Mouse (Mus musculus): Measurements from ENCODE around the gene Ncr1. TPM values are rescaled to one million over a fixed set of nuclear protein-coding genes. Genes with fewer than 3 reads are reported as not detected.
"Not testable (repeated sequence)": the region's sequence is repeated elsewhere in the genome, so short reads cannot be mapped to it uniquely, and the experiment has no call there.

Ncr1 gene
- polyA plus RNA-seq (2015; fragmentation: Nextera tagmentation; extraction: Ambion mirVana): 0.08 TPM in 1 of 2 replicates, not detected in the other

GRCm38 (mm10) chr7:4337509-4337908 is at the start of gene Ncr1:
Gene Ncr1, plus strand, starts transcription at chr7:4337724.
- H3K27ac ChIP-seq (replicated peaks): no peak within 1 kb of the TSS
- H3K27me3 ChIP-seq (ENCODE audit: control insufficient read depth, insufficient read depth, low read length): no peaks in the 10 kb centered on the region
- H3K4me1 ChIP-seq (replicated peaks; ENCODE audit: control insufficient read depth, insufficient read depth): no peaks in the 10 kb centered on the region
- H3K4me2 ChIP-seq (replicated peaks; ENCODE audit: low read depth): no peak within 1 kb of the TSS
- H3K9me3 ChIP-seq (ENCODE audit: control insufficient read depth, low read length): no peaks in the 10 kb centered on the region
- no peak for TF ChIP-seq CTCF (IDR thresholded peaks at IDR 0.05; ENCODE audit: low read depth)
- no peak for TF ChIP-seq EP300 (optimal IDR thresholded peaks at IDR 0.05)
- no peaks in the 10 kb centered on the region for H3K36me3 ChIP-seq (ENCODE audit: control insufficient read depth, insufficient read depth, low read length)
- H3K9ac ChIP-seq (ENCODE audit: low read length): no peak within 1 kb of the TSS
- H3K4me3 ChIP-seq (ENCODE audit: low read depth, low read length): no peak within 1 kb of the TSS
- ATAC-seq (ENCODE audit: low FRiP score, low TSS enrichment): no peak
- DNase-seq (ENCODE audit: low spot score): no peak

GRCm38 (mm10) chr7:4292638-4293037 is 44.9 kb upstream of the Ncr1 start:
- 73% methylated on average over 5 of the region's 5 CpGs for WGBS
- ATAC-seq (ENCODE audit: low FRiP score, low TSS enrichment): no peak
- Histone ChIP-seq H3K27ac (replicated peaks) (no peak overlapping the region), H3K4me2 (replicated peaks; ENCODE audit: low read depth) (no peak overlapping the region), H3K4me1 (replicated peaks; ENCODE audit: control insufficient read depth, insufficient read depth) (no peaks in the 10 kb centered on the region), H3K36me3 (ENCODE audit: control insufficient read depth, insufficient read depth, low read length) (no peaks in the 10 kb centered on the region), H3K9me3 (ENCODE audit: control insufficient read depth, low read length) (no peaks in the 10 kb centered on the region), H3K27me3 (ENCODE audit: control insufficient read depth, insufficient read depth, low read length) (no peaks in the 10 kb centered on the region), H3K4me3 (ENCODE audit: low read depth, low read length) (no peak overlapping the region), H3K9ac (ENCODE audit: low read length) (no peak overlapping the region)
- TF ChIP-seq CTCF (IDR thresholded peaks at IDR 0.05; ENCODE audit: low read depth): no peak
- no peak for DNase-seq (ENCODE audit: low spot score)

GRCm38 (mm10) chr7:4297189-4297588 is 40.3 kb upstream of the Ncr1 start:
- 33% methylated on average over 1 of the region's 1 CpGs for WGBS
- Histone ChIP-seq H3K4me1 (replicated peaks; ENCODE audit: control insufficient read depth, insufficient read depth) (no peaks in the 10 kb centered on the region), H3K4me2 (replicated peaks; ENCODE audit: low read depth) (no peak overlapping the region), H3K9me3 (ENCODE audit: control insufficient read depth, low read length) (no peaks in the 10 kb centered on the region), H3K9ac (ENCODE audit: low read length) (no peak overlapping the region), H3K36me3 (ENCODE audit: control insufficient read depth, insufficient read depth, low read length) (no peaks in the 10 kb centered on the region), H3K4me3 (ENCODE audit: low read depth, low read length) (no peak overlapping the region), H3K27ac (replicated peaks) (no peak overlapping the region), H3K27me3 (ENCODE audit: control insufficient read depth, insufficient read depth, low read length) (no peaks in the 10 kb centered on the region)
- no peak for DNase-seq (ENCODE audit: low spot score)
- no peak for ATAC-seq (ENCODE audit: low FRiP score, low TSS enrichment)
- peak; percentile 69 for TF ChIP-seq CTCF (IDR thresholded peaks at IDR 0.05; ENCODE audit: low read depth)
- no peak for TF ChIP-seq EP300 (optimal IDR thresholded peaks at IDR 0.05)

- ATAC-seq (ENCODE audit: low FRiP score, low TSS enrichment): no peak
- no peaks in the 10 kb centered on the region for H3K4me1 ChIP-seq (replicated peaks; ENCODE audit: control insufficient read depth, insufficient read depth)
- no peak overlapping the region for H3K4me2 ChIP-seq (replicated peaks; ENCODE audit: low read depth)
- no peak overlapping the region for H3K4me3 ChIP-seq (ENCODE audit: low read depth, low read length)
- no peaks in the 10 kb centered on the region for H3K27me3 ChIP-seq (ENCODE audit: control insufficient read depth, insufficient read depth, low read length)
- TF ChIP-seq CTCF (IDR thresholded peaks at IDR 0.05; ENCODE audit: low read depth): no peak
- TF ChIP-seq EP300 (optimal IDR thresholded peaks at IDR 0.05): no peak
- H3K9me3 ChIP-seq (ENCODE audit: control insufficient read depth, low read length): no peaks in the 10 kb centered on the region
- no peaks in the 10 kb centered on the region for H3K36me3 ChIP-seq (ENCODE audit: control insufficient read depth, insufficient read depth, low read length)
- no peak for DNase-seq (ENCODE audit: low spot score)
- no peak overlapping the region for H3K27ac ChIP-seq (replicated peaks)
- H3K9ac ChIP-seq (ENCODE audit: low read length): no peak overlapping the region
Observed at GRCm38 (mm10) chr7:4300166-4300565, 37.4 kb upstream of the Ncr1 start.

GRCm38 (mm10) chr7:4303457-4303856 is 34.1 kb upstream of the Ncr1 start:
- no peaks in the 10 kb centered on the region for H3K36me3 ChIP-seq (ENCODE audit: control insufficient read depth, insufficient read depth, low read length)
- TF ChIP-seq CTCF (IDR thresholded peaks at IDR 0.05; ENCODE audit: low read depth): no peak
- no peak for TF ChIP-seq EP300 (optimal IDR thresholded peaks at IDR 0.05)
- no peak for DNase-seq (ENCODE audit: low spot score)
- H3K4me1 ChIP-seq (replicated peaks; ENCODE audit: control insufficient read depth, insufficient read depth): no peaks in the 10 kb centered on the region
- H3K9me3 ChIP-seq (ENCODE audit: control insufficient read depth, low read length): no peaks in the 10 kb centered on the region
- H3K27ac ChIP-seq (replicated peaks): no peak overlapping the region
- no peaks in the 10 kb centered on the region for H3K27me3 ChIP-seq (ENCODE audit: control insufficient read depth, insufficient read depth, low read length)
- ATAC-seq (ENCODE audit: low FRiP score, low TSS enrichment): no peak
- no peak overlapping the region for H3K9ac ChIP-seq (ENCODE audit: low read length)
- 80% methylated on average over 1 of the region's 1 CpGs for WGBS
- no peak overlapping the region for H3K4me2 ChIP-seq (replicated peaks; ENCODE audit: low read depth)
- no peak overlapping the region for H3K4me3 ChIP-seq (ENCODE audit: low read depth, low read length)

GRCm38 (mm10) chr7:4313109-4313508 is 24.4 kb upstream of the Ncr1 start:
- 85% methylated on average over 2 of the region's 2 CpGs for WGBS

GRCm38 (mm10) chr7:4313531-4313930 is 24.0 kb upstream of the Ncr1 start:
- not testable (repeated sequence) for H3K27me3 ChIP-seq (ENCODE audit: control insufficient read depth, insufficient read depth, low read length); DNase-seq (ENCODE audit: low spot score)
- WGBS: 80% methylated on average over 3 of the region's 3 CpGs

More at GRCm38 (mm10) chr7:4313109-4313508, 24.4 kb upstream of the Ncr1 start:
- H3K4me1 ChIP-seq (replicated peaks; ENCODE audit: control insufficient read depth, insufficient read depth); H3K36me3 ChIP-seq (ENCODE audit: control insufficient read depth, insufficient read depth, low read length); H3K9me3 ChIP-seq (ENCODE audit: control insufficient read depth, low read length); H3K27me3 ChIP-seq (ENCODE audit: control insufficient read depth, insufficient read depth, low read length); H3K4me2 ChIP-seq (replicated peaks; ENCODE audit: low read depth); H3K9ac ChIP-seq (ENCODE audit: low read length); H3K4me3 ChIP-seq (ENCODE audit: low read depth, low read length); DNase-seq (ENCODE audit: low spot score); H3K27ac ChIP-seq (replicated peaks); ATAC-seq (ENCODE audit: low FRiP score, low TSS enrichment): not testable (repeated sequence)

More at GRCm38 (mm10) chr7:4313531-4313930, 24.0 kb upstream of the Ncr1 start:
- not testable (repeated sequence) for ATAC-seq (ENCODE audit: low FRiP score, low TSS enrichment); H3K4me3 ChIP-seq (ENCODE audit: low read depth, low read length); H3K9ac ChIP-seq (ENCODE audit: low read length); H3K36me3 ChIP-seq (ENCODE audit: control insufficient read depth, insufficient read depth, low read length); H3K9me3 ChIP-seq (ENCODE audit: control insufficient read depth, low read length); H3K4me1 ChIP-seq (replicated peaks; ENCODE audit: control insufficient read depth, insufficient read depth); H3K27ac ChIP-seq (replicated peaks); H3K4me2 ChIP-seq (replicated peaks; ENCODE audit: low read depth)
